Mouse (Mus musculus) ovary, adult 10 weeks (tissue): Measurements from ENCODE around the gene Crb3. TPM values are rescaled to one million over a fixed set of nuclear protein-coding genes. Genes with fewer than 3 reads are reported as not detected.

Experiments used
- polyA plus RNA-seq: library from polyadenylated mRNA; stranded (reverse); fragments of 350-450 nt; fragmentation: Illumina TruSeq; extraction: RNeasy Lipid Tissue Mini Kit (QIAGEN cat#74804); gene quantifications from one replicate; pipeline ENCODE4 v1.2.3, GENCODE M21; 2014

Crb3 gene
- polyA plus RNA-seq = 1.6 TPM

GRCm38 (mm10) chr17:57058891-57059485 is at the start of gene Crb3:
Gene Crb3 (plus strand): TSS chr17:57059105.

GRCm38 (mm10) chr17:57011236-57012141 is 47.4 kb upstream of the Crb3 start, which contains the start of the genes Gtf2f1 and Gm17949:
Gene Gtf2f1 (minus strand): TSS chr17:57011288.
Gene Gm17949 (plus strand): TSS chr17:57011469.

GRCm38 (mm10) chr17:57030931-57031660 is 27.8 kb upstream of the Crb3 start, which contains the start of gene Khsrp:
Gene Khsrp (minus strand): TSS chr17:57031522.

GRCm38 (mm10) chr17:57041554-57041953 is 17.4 kb upstream of the Crb3 start, which contains the start of gene Slc25a41:
Gene Slc25a41 (minus strand): TSS chr17:57041654.

GRCm38 (mm10) chr17:57059486-57059977 is 627 bp downstream of the Crb3 start, which contains the start of gene Slc25a23:
Gene Slc25a23 (minus strand): TSS chr17:57059863.

GRCm38 (mm10) chr17:57078336-57078735 is 19.4 kb downstream of the Crb3 start, which contains the start of gene Dennd1c:
Gene Dennd1c (minus strand): TSS chr17:57078514.

GRCm38 (mm10) chr17:57087049-57087832 is 28.3 kb downstream of the Crb3 start, which contains the start of gene Tubb4a:
Gene Tubb4a (minus strand): TSS chr17:57087782.

GRCm38 (mm10) chr17:57105181-57106034 is 46.5 kb downstream of the Crb3 start, which contains the start of gene Tnfsf9:
Gene Tnfsf9 (plus strand): TSS chr17:57105325.

Other genes starting within 250 kb of the Crb3 start
- gene Rfx2, start 228.1 kb upstream of the Crb3 start, polyA plus RNA-seq = 0.26 TPM
- not detected for gene Acsbg2, start 184.7 kb upstream of the Crb3 start, polyA plus RNA-seq
- gene 1700061G19Rik, start 183.6 kb upstream of the Crb3 start, polyA plus RNA-seq = not detected
- gene Mllt1, start 123.7 kb upstream of the Crb3 start, polyA plus RNA-seq = 0.83 TPM
- gene Acer1, start 77.0 kb upstream of the Crb3 start, polyA plus RNA-seq = not detected
- 1.4 TPM for gene Clpp, start 68.8 kb upstream of the Crb3 start, polyA plus RNA-seq
- gene Alkbh7, start 61.8 kb upstream of the Crb3 start, polyA plus RNA-seq = 1.5 TPM
- gene Pspn, start 59.1 kb upstream of the Crb3 start, polyA plus RNA-seq = not detected
- 3.4 TPM for gene Gtf2f1, start 47.8 kb upstream of the Crb3 start, polyA plus RNA-seq
- not detected for gene Gm17949, start 47.6 kb upstream of the Crb3 start, polyA plus RNA-seq
- 12.5 TPM for gene Khsrp, start 27.6 kb upstream of the Crb3 start, polyA plus RNA-seq
- gene Slc25a41, start 17.5 kb upstream of the Crb3 start, polyA plus RNA-seq = not detected
- gene Slc25a23, start 758 bp downstream of the Crb3 start, polyA plus RNA-seq = 16.6 TPM
- 1.6 TPM for gene Dennd1c, start 19.4 kb downstream of the Crb3 start, polyA plus RNA-seq
- 0.66 TPM for gene Tubb4a, start 28.7 kb downstream of the Crb3 start, polyA plus RNA-seq
- gene Tnfsf9, start 46.2 kb downstream of the Crb3 start, polyA plus RNA-seq = 1.3 TPM
- not detected for gene Cd70, start 90.7 kb downstream of the Crb3 start, polyA plus RNA-seq
- gene Tnfsf14, start 135.1 kb downstream of the Crb3 start, polyA plus RNA-seq = not detected
- 151 TPM for gene C3, start 169.0 kb downstream of the Crb3 start, polyA plus RNA-seq
- 1.1 TPM for gene Gpr108, start 189.3 kb downstream of the Crb3 start, polyA plus RNA-seq
- gene Trip10, start 190.3 kb downstream of the Crb3 start, polyA plus RNA-seq = 1.5 TPM
- 0.26 TPM for gene Vav1, start 220.0 kb downstream of the Crb3 start, polyA plus RNA-seq